Mouse (Mus musculus) liver, postnatal 0 days (tissue): ENCODE measurements around the gene Fmo4. TPM values are rescaled to one million over a fixed set of nuclear protein-coding genes. Genes with fewer than 3 reads are reported as not detected.

Experiments
- ATAC-seq: fragments of 200-750 bp; cut with Nextera tagmentation; 2 replicates; pipeline ENCODE4 v1.8.0; 2017; ENCODE audit warnings: mild to moderate bottlenecking, moderate library complexity
- DNase-seq: peaks from one replicate; pipeline ENCODE4 v3.0.0-alpha.2; 2016
- H3K27ac ChIP-seq: fragments of 300-500 bp; sonication (generic); 2 replicates; pipeline ENCODE4 v1.5.1; 2014; ENCODE audit warnings: antibody characterized with exemption, moderate library complexity, mild to moderate bottlenecking, low read depth
- H3K27me3 ChIP-seq: fragments of 300-500 bp; sonication (generic); 2 replicates; pipeline ENCODE4 v1.6.1; 2014; ENCODE audit warnings: low read length, control low read depth, mixed read lengths; ENCODE audit not compliant: insufficient read depth
- H3K36me3 ChIP-seq: fragments of 300-500 bp; sonication (generic); replicated peaks from 2 replicates; pipeline ENCODE4 v1.6.1; 2014; ENCODE audit warnings: mild to moderate bottlenecking, control low read depth, low read length, moderate library complexity, mixed read lengths; ENCODE audit not compliant: insufficient read depth
- H3K4me1 ChIP-seq: fragments of 300-500 bp; sonication (generic); 2 replicates; pipeline ENCODE4 v1.6.1; 2014; ENCODE audit warnings: antibody characterized with exemption, mild to moderate bottlenecking, control low read depth; ENCODE audit not compliant: insufficient read depth
- H3K4me2 ChIP-seq: fragments of 300-500 bp; sonication (generic); 2 replicates; pipeline ENCODE4 v1.6.1; 2014; ENCODE audit warnings: low read depth, mild to moderate bottlenecking, low read length, moderate library complexity, mixed read lengths
- H3K4me3 ChIP-seq: fragments of 300-500 bp; sonication (generic); 2 replicates; pipeline ENCODE4 v1.5.1; 2014; ENCODE audit warnings: low read depth, low read length
- H3K9ac ChIP-seq: fragments of 300-500 bp; sonication (generic); replicated peaks from 2 replicates; pipeline ENCODE4 v1.6.1; 2014; ENCODE audit warnings: mild to moderate bottlenecking, moderate library complexity
- H3K9me3 ChIP-seq: fragments of 300-500 bp; sonication (generic); 2 replicates; pipeline ENCODE4 v1.6.1; 2016; ENCODE audit warnings: mild to moderate bottlenecking, control low read depth, low read length, mixed read lengths
- CTCF ChIP-seq: sonication (generic); IDR thresholded peaks from 2 replicates; pipeline ENCODE4 v1.5.1; 2016; ENCODE audit warnings: antibody characterized with exemption, low read depth
- EP300 ChIP-seq: IDR thresholded peaks from 2 replicates; pipeline ENCODE4 v1.6.1; 2016; ENCODE audit warnings: antibody characterized with exemption, low read depth, mild to moderate bottlenecking
- WGBS: fragments of 180-500 bp; shearing (Covaris S2); extraction: QIAGEN DNeasy Blood & Tissue Kit; methylation state at CpG from one replicate; pipeline ENCODE4 v1.1.7; 2014; ENCODE audit not compliant: insufficient replicate concordance; 5-methylcytosine and 5-hydroxymethylcytosine counted together
- polyA plus RNA-seq: library from polyadenylated mRNA; unstranded; fragments of >200 nt; fragmentation: Nextera tagmentation; extraction: Ambion mirVana; gene quantifications from 2 replicates; pipeline ENCODE4 v1.2.1, GENCODE M21; 2015

Gene Fmo4
- polyA plus RNA-seq, 1 experiment from 2014 or later = 6.0 TPM

- H3K36me3 ChIP-seq = peaks cover 8% of the 10 kb centered on the region; the same call in 1 of the 2 replicates
- 36% methylated on average over 5 of the region's 5 CpGs for WGBS
- DNase-seq (no peak), ATAC-seq (no peak)
- no peaks in the 10 kb centered on the region for H3K9me3 ChIP-seq
- no peaks in the 10 kb centered on the region for H3K27me3 ChIP-seq
- no peak overlapping the region for H3K4me2 ChIP-seq
- no peak overlapping the region for H3K27ac ChIP-seq
- TF ChIP-seq CTCF = no peak
- no peak for TF ChIP-seq EP300
- H3K9ac ChIP-seq = no peak overlapping the region
- H3K4me1 ChIP-seq = no peaks in the 10 kb centered on the region
- no peak overlapping the region for H3K4me3 ChIP-seq
Measured at GRCm38 (mm10) chr1:162831838-162832573, 18.2 kb upstream of the Fmo4 start.

- no peak overlapping the region for H3K4me3 ChIP-seq
- H3K27me3 ChIP-seq = no peaks in the 10 kb centered on the region
- no peak for DNase-seq
- ATAC-seq = no peak
- no peaks in the 10 kb centered on the region; the same call in 1 of the 2 replicates for H3K4me1 ChIP-seq
- no peak overlapping the region for H3K4me2 ChIP-seq
- TF ChIP-seq EP300 (no peak), CTCF (no peak)
- WGBS = 83% methylated on average over 5 of the region's 5 CpGs
- no peak overlapping the region for H3K9ac ChIP-seq
- H3K27ac ChIP-seq = no peak overlapping the region
- no peaks in the 10 kb centered on the region for H3K9me3 ChIP-seq
- H3K36me3 ChIP-seq = no peaks in the 10 kb centered on the region
Measured at GRCm38 (mm10) chr1:162819280-162819679, 5.5 kb upstream of the Fmo4 start.

GRCm38 (mm10) chr1:162815381-162816127, 1.8 kb upstream of the Fmo4 start:
- ATAC-seq (no peak), DNase-seq (no peak)
- 71% methylated on average over 10 of the region's 10 CpGs for WGBS
- Histone ChIP-seq H3K27ac (no peak overlapping the region), H3K36me3 (no peaks in the 10 kb centered on the region), H3K4me3 (no peak overlapping the region), H3K9me3 (no peaks in the 10 kb centered on the region), H3K4me2 (no peak overlapping the region), H3K27me3 (no peaks in the 10 kb centered on the region), H3K4me1 (no peaks in the 10 kb centered on the region; the same call in 1 of the 2 replicates), H3K9ac (no peak overlapping the region)
- TF ChIP-seq EP300 = no peak
- TF ChIP-seq CTCF = no peak

- DNase-seq = no peak
Measured at GRCm38 (mm10) chr1:162814932-162815331, 1.2 kb upstream of the Fmo4 start.

GRCm38 (mm10) chr1:162813143-162813835, 483 bp downstream of the Fmo4 start:
- Histone ChIP-seq H3K9me3 (no peaks in the 10 kb centered on the region), H3K4me3 (peak overlapping the region; percentile 25; the same call in 1 of the 2 replicates), H3K27ac (peak overlapping the region; percentile 57; the same call in 1 of the 2 replicates), H3K36me3 (no peaks in the 10 kb centered on the region), H3K9ac (no peak overlapping the region; the same call in 1 of the 2 replicates), H3K4me1 (no peaks in the 10 kb centered on the region; the same call in 1 of the 2 replicates), H3K4me2 (peak overlapping the region; percentile 57), H3K27me3 (no peaks in the 10 kb centered on the region)
- TF ChIP-seq EP300 = no peak
- no peak for TF ChIP-seq CTCF
- DNase-seq = no peak
- WGBS = 65% methylated on average over 9 of the region's 9 CpGs
- ATAC-seq = peak; percentile 38; the same call in 1 of the 2 replicates

More at GRCm38 (mm10) chr1:162814932-162815331, 1.2 kb upstream of the Fmo4 start:
- no peaks in the 10 kb centered on the region; the same call in 1 of the 2 replicates for H3K4me1 ChIP-seq
- no peaks in the 10 kb centered on the region for H3K9me3 ChIP-seq
- H3K27ac ChIP-seq = no peak overlapping the region
- H3K9ac ChIP-seq = no peak overlapping the region
- ATAC-seq = no peak
- no peaks in the 10 kb centered on the region for H3K27me3 ChIP-seq
- no peak overlapping the region for H3K4me2 ChIP-seq
- WGBS = 47% methylated on average over 4 of the region's 4 CpGs
- TF ChIP-seq CTCF (no peak), EP300 (no peak)
- H3K4me3 ChIP-seq = no peak overlapping the region
- no peaks in the 10 kb centered on the region for H3K36me3 ChIP-seq

GRCm38 (mm10) chr1:162808541-162808940, 5.2 kb downstream of the Fmo4 start:
- WGBS = 77% methylated on average over 3 of the region's 3 CpGs
- TF ChIP-seq EP300 (no peak), CTCF (no peak)
- Histone ChIP-seq H3K4me3 (no peak overlapping the region), H3K27me3 (no peaks in the 10 kb centered on the region), H3K4me1 (no peaks in the 10 kb centered on the region), H3K9me3 (no peaks in the 10 kb centered on the region), H3K4me2 (no peak overlapping the region), H3K9ac (no peak overlapping the region), H3K36me3 (no peaks in the 10 kb centered on the region), H3K27ac (no peak overlapping the region)
- DNase-seq (no peak), ATAC-seq (no peak)
